Mouse (Mus musculus) G1E (cell line): ENCODE measurements around the gene Unc5c.

ENCODE experiments used
- CTCF ChIP-seq: IDR thresholded peaks from 2 replicates; pipeline ENCODE4 v1.5.1; 2012; ENCODE audit warnings: low read depth, low read length, inconsistent platforms, mixed read lengths
- GATA1 ChIP-seq: IDR thresholded peaks from 2 replicates; pipeline ENCODE4 v1.6.1; 2012; ENCODE audit warnings: borderline replicate concordance, low read length, inconsistent platforms, mixed read lengths
- TAL1 ChIP-seq: conservative IDR thresholded peaks from 2 replicates; pipeline ENCODE4 v1.6.1; 2012; ENCODE audit warnings: low read depth, low read length, inconsistent platforms, mixed read lengths

GRCm38 (mm10) chr3:141637900-141638299 is 172.9 kb downstream of the Unc5c start:
- TF ChIP-seq CTCF: no peak
- no peak for TF ChIP-seq TAL1
- no peak for TF ChIP-seq GATA1
